Mouse (Mus musculus) CH12.LX (cell line): ENCODE data around the gene Osbpl6. TPM values are rescaled to one million over a fixed set of nuclear protein-coding genes. Genes with fewer than 3 reads are reported as not detected.

ENCODE experiments used
- DNase-seq: peaks from one replicate; pipeline ENCODE4 v3.0.0-alpha.2; 2013; ENCODE audit errors: extremely low read depth
- H3K27ac ChIP-seq: 2 replicates; pipeline ENCODE4 v1.5.1; 2012; ENCODE audit warnings: low read depth, mild to moderate bottlenecking, control low read depth, moderate library complexity; ENCODE audit not compliant: insufficient read depth
- H3K27me3 ChIP-seq: replicated peaks from 2 replicates; pipeline ENCODE3; 2012; ENCODE audit warnings: inconsistent platforms
- H3K36me3 ChIP-seq, 2 experiments: replicated peaks in 1 of 2; 2 replicates each; pipeline versions ENCODE3 to v1.6.1; 2012; ENCODE audit warnings: inconsistent platforms in 1 of 2, low read length in 1 of 2, mild to moderate bottlenecking in 1 of 2, mixed read lengths in 1 of 2, moderate library complexity in 1 of 2; ENCODE audit not compliant: control insufficient read depth in 1 of 2, insufficient read depth in 1 of 2
- H3K4me1 ChIP-seq, 2 experiments: 2 replicates each; pipeline ENCODE4 v1.6.1; 2012; ENCODE audit warnings: inconsistent platforms in 1 of 2, moderate library complexity in 1 of 2; ENCODE audit not compliant: insufficient read depth in 2 of 2, control insufficient read depth in 1 of 2
- H3K4me2 ChIP-seq: 2 replicates; pipeline ENCODE4 v1.6.1; 2012; ENCODE audit warnings: low read depth, mild to moderate bottlenecking, control low read depth; ENCODE audit not compliant: poor library complexity, insufficient read depth, severe bottlenecking
- H3K4me3 ChIP-seq, 3 experiments: fragments of 150-350 bp in 1 of 3; sonication (generic) in 1 of 3; replicated peaks in 1 of 3; 2 replicates each; pipeline versions ENCODE3 to v1.5.1; 2011 to 2012; ENCODE audit warnings: low read depth in 2 of 3, low read length in 2 of 3, mild to moderate bottlenecking in 2 of 3, moderate library complexity in 2 of 3, control low read depth in 1 of 3, improper control_type of control experiment in 1 of 3, inconsistent platforms in 1 of 3, mixed read lengths in 1 of 3; ENCODE audit not compliant: poor library complexity in 1 of 3
- H3K79me2 ChIP-seq: replicated peaks from 2 replicates; pipeline ENCODE4 v1.6.1; 2012; ENCODE audit warnings: mild to moderate bottlenecking, moderate library complexity; ENCODE audit not compliant: control insufficient read depth, poor library complexity, insufficient read depth, severe bottlenecking; ENCODE audit errors: extremely low read depth
- H3K9ac ChIP-seq: 2 replicates; pipeline ENCODE4 v1.6.1; 2012; ENCODE audit warnings: low read depth, mild to moderate bottlenecking, control low read depth, moderate library complexity; ENCODE audit not compliant: insufficient read depth
- H3K9me3 ChIP-seq: replicated peaks from 2 replicates; pipeline ENCODE3; 2012; ENCODE audit warnings: low read length, inconsistent platforms, mixed read lengths
- CHD1 ChIP-seq: IDR thresholded peaks from 2 replicates; pipeline ENCODE4 v1.6.1; 2012; ENCODE audit warnings: low read depth, low read length, improper control_type of control experiment, inconsistent platforms
- CHD2 ChIP-seq: IDR thresholded peaks from 2 replicates; pipeline ENCODE4 v1.6.1; 2011; ENCODE audit warnings: low read length, improper control_type of control experiment
- CTCF ChIP-seq, 2 experiments: IDR thresholded peaks in 1 of 2; conservative IDR thresholded peaks in 1 of 2; 2 replicates each; pipeline ENCODE4 v1.5.1; 2011 to 2012; ENCODE audit warnings: low read depth in 2 of 2, low read length in 2 of 2, improper control_type of control experiment in 1 of 2, inconsistent platforms in 1 of 2, mild to moderate bottlenecking in 1 of 2, moderate library complexity in 1 of 2
- E2F4 ChIP-seq: IDR thresholded peaks from 2 replicates; pipeline ENCODE4 v1.6.1; 2011; ENCODE audit warnings: low read depth, low read length, improper control_type of control experiment; ENCODE audit not compliant: insufficient replicate concordance
- EP300 ChIP-seq: IDR thresholded peaks from 2 replicates; pipeline ENCODE4 v1.6.1; 2011; ENCODE audit warnings: low read length, improper control_type of control experiment
- ETS1 ChIP-seq: conservative IDR thresholded peaks from 2 replicates; pipeline ENCODE4 v1.6.1; 2012; ENCODE audit warnings: low read depth, mild to moderate bottlenecking, inconsistent platforms, low read length, improper control_type of control experiment, moderate library complexity
- HCFC1 ChIP-seq: IDR thresholded peaks from 2 replicates; pipeline ENCODE4 v1.6.1; 2012; ENCODE audit warnings: low read depth, mild to moderate bottlenecking, inconsistent platforms, low read length, improper control_type of control experiment
- JUN ChIP-seq: IDR thresholded peaks from 2 replicates; pipeline ENCODE4 v1.6.1; 2011; ENCODE audit warnings: low read depth, mild to moderate bottlenecking, low read length, improper control_type of control experiment, moderate library complexity; ENCODE audit not compliant: insufficient read depth
- KAT2A ChIP-seq: IDR thresholded peaks from 2 replicates; pipeline ENCODE4 v1.6.1; 2012; ENCODE audit warnings: low read length, improper control_type of control experiment, inconsistent platforms; ENCODE audit not compliant: insufficient replicate concordance
- MAFK ChIP-seq: IDR thresholded peaks from 2 replicates; pipeline ENCODE4 v1.6.1; 2011; ENCODE audit warnings: low read length, improper control_type of control experiment; ENCODE audit not compliant: insufficient replicate concordance
- MAX ChIP-seq: IDR thresholded peaks from 2 replicates; pipeline ENCODE4 v1.6.1; 2011; ENCODE audit warnings: low read length, improper control_type of control experiment
- MEF2A ChIP-seq: IDR thresholded peaks from 2 replicates; pipeline ENCODE4 v1.6.1; 2014; ENCODE audit warnings: low read depth, mild to moderate bottlenecking, inconsistent platforms, low read length, improper control_type of control experiment, borderline replicate concordance
- MYC ChIP-seq: IDR thresholded peaks from 2 replicates; pipeline ENCODE4 v1.6.1; 2011; ENCODE audit warnings: low read depth, mild to moderate bottlenecking, improper control_type of control experiment, low read length
- NELFE ChIP-seq: IDR thresholded peaks from 2 replicates; pipeline ENCODE4 v1.6.1; 2011; ENCODE audit warnings: low read depth, low read length, improper control_type of control experiment
- NRF1 ChIP-seq: IDR thresholded peaks from 2 replicates; pipeline ENCODE4 v1.6.1; 2014; ENCODE audit warnings: low read depth, mild to moderate bottlenecking, inconsistent platforms, low read length, improper control_type of control experiment, moderate library complexity
- PAX5 ChIP-seq: IDR thresholded peaks from 2 replicates; pipeline ENCODE4 v1.6.1; 2012; ENCODE audit warnings: low read length, inconsistent platforms, mixed read lengths
- RAD21 ChIP-seq: IDR thresholded peaks from 2 replicates; pipeline ENCODE4 v1.6.1; 2011; ENCODE audit warnings: low read depth, mild to moderate bottlenecking, low read length, improper control_type of control experiment, moderate library complexity
- SMC3 ChIP-seq: IDR thresholded peaks from 2 replicates; pipeline ENCODE4 v1.6.1; 2011; ENCODE audit warnings: low read depth, low read length, improper control_type of control experiment
- TBP ChIP-seq: conservative IDR thresholded peaks from 2 replicates; pipeline ENCODE4 v1.6.1; 2011; ENCODE audit warnings: low read depth, low read length, improper control_type of control experiment
- UBTF ChIP-seq: IDR thresholded peaks from 2 replicates; pipeline ENCODE4 v1.6.1; 2012; ENCODE audit warnings: low read depth, mild to moderate bottlenecking, inconsistent platforms, low read length, improper control_type of control experiment, moderate library complexity
- ZKSCAN1 ChIP-seq: IDR thresholded peaks from 2 replicates; pipeline ENCODE4 v1.6.1; 2012; ENCODE audit warnings: low read depth, inconsistent platforms, low read length, improper control_type of control experiment, borderline replicate concordance
- ZMIZ1 ChIP-seq: IDR thresholded peaks from 2 replicates; pipeline ENCODE4 v1.6.1; 2012; ENCODE audit warnings: low read depth, mild to moderate bottlenecking, inconsistent platforms, low read length, improper control_type of control experiment
- ZNF384 ChIP-seq: IDR thresholded peaks from 2 replicates; pipeline ENCODE4 v1.6.1; 2012; ENCODE audit warnings: low read depth, low read length, improper control_type of control experiment, inconsistent platforms
- dilution Hi-C: fragments of 300-500 bp; cut with MboI; formaldehyde crosslinking; loops from 2 replicates; pipeline ENCODE4 v1.14.3; 2020; ENCODE audit warnings: low sequenced_read_pairs; ENCODE audit not compliant: extremely low pct_unique_long_range_greater_than_20kb, extremely low pct_ligation_motif_present
- in situ Hi-C: fragments of 300-500 bp; cut with MboI; formaldehyde crosslinking; loops from 3 replicates; pipeline ENCODE4 v1.14.3; 2019; ENCODE audit warnings: low sequenced_read_pairs, low pct_ligation_motif_present, low pct_unique_long_range_greater_than_20kb, mixed read lengths
- polyA plus RNA-seq: library from polyadenylated mRNA; unstranded; fragments of >175 nt; gene quantifications from 2 replicates; pipeline ENCODE4 v1.2.1, GENCODE M21; 2012; ENCODE audit warnings: low read depth; ENCODE audit not compliant: insufficient read length
- total RNA-seq, 2 experiments: library from RNA; depleted of rRNA; stranded (reverse); fragments of 300-350 nt in 1 of 2; fragments of >200 nt in 1 of 2; gene quantifications; 2 replicates each; pipeline ENCODE4 v1.2.3; 2012 to 2014

The Osbpl6 gene
- total and polyA plus RNA-seq, 3 experiments = 0.19 to 0.60 (median 0.38) TPM

DNA sequence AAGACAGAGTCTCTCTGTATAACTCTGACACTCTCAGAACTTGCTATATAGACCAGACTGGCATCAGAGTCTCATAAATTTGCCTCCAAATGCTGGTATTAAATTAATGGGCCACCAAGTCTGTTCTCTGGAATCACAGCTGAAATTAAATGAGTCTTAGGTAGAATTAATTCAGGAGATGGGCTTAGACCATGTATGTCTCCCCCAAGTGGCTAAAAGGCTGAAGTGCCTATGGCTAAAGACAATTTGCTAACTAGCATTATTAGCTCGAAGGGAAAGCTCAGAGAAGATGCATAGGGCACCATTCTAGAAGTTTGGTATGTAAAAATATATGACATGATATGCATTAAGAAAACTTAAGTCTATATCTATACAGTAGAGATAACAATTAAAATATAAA lies 211.8 kb downstream of the Osbpl6 start:
- no peak overlapping the region for H3K9ac ChIP-seq

GRCm38 (mm10) chr2:76620188-76620587 lies 213.9 kb downstream of the Osbpl6 start:
- Histone ChIP-seq H3K9me3 (peaks cover 2% of the 10 kb centered on the region), H3K27me3 (no peaks in the 10 kb centered on the region), H3K4me1 (no peaks in the 10 kb centered on the region), H3K27ac (no peak overlapping the region), H3K9ac (no peak overlapping the region), H3K4me3 (no peak overlapping the region), H3K79me2 (no peaks in the 10 kb centered on the region), H3K4me2 (no peak overlapping the region), H3K36me3 (peaks cover 0 to 3% of the 10 kb centered on the region in 2 experiments)
- TF ChIP-seq ZNF384 = no peak
- no peak for DNase-seq
- dilution Hi-C loops (no loop called here), in situ Hi-C loops (no loop called here)

More for the DNA sequence above, 211.8 kb downstream of the Osbpl6 start:
- Histone ChIP-seq H3K4me3 (no peak overlapping the region), H3K4me1 (no peaks in the 10 kb centered on the region), H3K27me3 (no peaks in the 10 kb centered on the region), H3K27ac (no peak overlapping the region), H3K79me2 (no peaks in the 10 kb centered on the region), H3K9me3 (no peaks in the 10 kb centered on the region), H3K4me2 (no peak overlapping the region), H3K36me3 (no peaks in the 10 kb centered on the region)
- DNase-seq = peak; percentile 39
- no peak for TF ChIP-seq MAFK
- TF ChIP-seq CHD1 = no peak
- no peak for TF ChIP-seq NRF1
- TF ChIP-seq EP300 = no peak
- peak; percentile 67 for TF ChIP-seq SMC3
- peak; percentile 60 for TF ChIP-seq RAD21
- TF ChIP-seq NELFE = 0 out of 2 replicates have a peak, but pooled peaks have one; percentile 26
- peak; percentile 65 to 74; a peak in 3 of 4 replicates for TF ChIP-seq CTCF (conservative IDR thresholded peaks at IDR 0.05 in 1 of 2, IDR thresholded peaks at IDR 0.05 in 1 of 2; ENCODE audit: low read depth in 2 of 2, low read length in 2 of 2)
- TF ChIP-seq JUN = no peak
- dilution Hi-C loops = no loop called here
- in situ Hi-C loops = no loop called here

- Histone ChIP-seq H3K36me3 (peaks cover 0 to 3% of the 10 kb centered on the region in 2 experiments), H3K79me2 (no peaks in the 10 kb centered on the region), H3K4me2 (no peak overlapping the region), H3K9ac (no peak overlapping the region), H3K27me3 (no peaks in the 10 kb centered on the region), H3K9me3 (peaks cover 2% of the 10 kb centered on the region), H3K27ac (no peak overlapping the region), H3K4me1 (no peaks in the 10 kb centered on the region), H3K4me3 (no peak overlapping the region)
- dilution Hi-C loops = no loop called here
- no peak for DNase-seq
- TF ChIP-seq UBTF (no peak), EP300 (no peak), MYC (no peak), NELFE (no peak), JUN (no peak), NRF1 (no peak), MAX (no peak), ZNF384 (no peak), KAT2A (no peak), E2F4 (no peak), ZMIZ1 (no peak), PAX5 (no peak), MEF2A (no peak), ZKSCAN1 (no peak), MAFK (no peak), ETS1 (no peak), CHD2 (no peak), TBP (no peak), HCFC1 (no peak)
- in situ Hi-C loops = no loop called here
Measured at GRCm38 (mm10) chr2:76621724-76622123, 215.4 kb downstream of the Osbpl6 start.
